Mouse (Mus musculus) MEL (cell line): ENCODE data around the gene Amh.

ENCODE experiments used
- CTCF ChIP-seq, 3 experiments: IDR thresholded peaks in 2 of 3; conservative IDR thresholded peaks in 1 of 3; 2 replicates each; pipeline ENCODE4 v1.5.1; 2011 to 2012; ENCODE audit warnings: low read length in 3 of 3, low read depth in 2 of 3, mild to moderate bottlenecking in 2 of 3, improper control_type of control experiment in 1 of 3, inconsistent platforms in 1 of 3, mixed read lengths in 1 of 3, moderate library complexity in 1 of 3; ENCODE audit not compliant: control insufficient read depth in 1 of 3, insufficient read depth in 1 of 3, poor library complexity in 1 of 3, severe bottlenecking in 1 of 3
- EP300 ChIP-seq, 2 experiments: IDR thresholded peaks; 2 replicates each; pipeline ENCODE4 v1.6.1; 2011; ENCODE audit warnings: improper control_type of control experiment in 2 of 2, low read length in 2 of 2, low read depth in 1 of 2, mild to moderate bottlenecking in 1 of 2
- MAFK ChIP-seq: IDR thresholded peaks from 2 replicates; pipeline ENCODE4 v1.6.1; 2011; ENCODE audit warnings: low read depth, mild to moderate bottlenecking, low read length, improper control_type of control experiment, borderline replicate concordance
- MEF2A ChIP-seq: IDR thresholded peaks from 2 replicates; pipeline ENCODE4 v1.6.1; 2014; ENCODE audit warnings: low read depth, mild to moderate bottlenecking, inconsistent platforms, low read length, improper control_type of control experiment; ENCODE audit not compliant: poor library complexity, insufficient replicate concordance, severe bottlenecking; ENCODE audit errors: extremely low read depth
- MXI1 ChIP-seq: IDR thresholded peaks from 2 replicates; pipeline ENCODE4 v1.6.1; 2011; ENCODE audit warnings: mild to moderate bottlenecking, low read depth, low read length, improper control_type of control experiment
- POLR2A ChIP-seq, 2 experiments: IDR thresholded peaks; 2 replicates each; pipeline ENCODE4 v1.6.1; 2011 to 2012; ENCODE audit warnings: low read length in 2 of 2, mild to moderate bottlenecking in 2 of 2, control low read depth in 1 of 2, improper control_type of control experiment in 1 of 2, low read depth in 1 of 2, moderate library complexity in 1 of 2; ENCODE audit not compliant: control insufficient read depth in 1 of 2, insufficient read depth in 1 of 2, poor library complexity in 1 of 2
- POLR2AphosphoS5 ChIP-seq: IDR thresholded peaks from 2 replicates; pipeline ENCODE4 v1.6.1; 2012; ENCODE audit warnings: low read depth, borderline replicate concordance, mild to moderate bottlenecking, inconsistent platforms, low read length, moderate library complexity, mixed read lengths
- SIN3A ChIP-seq: IDR thresholded peaks from 2 replicates; pipeline ENCODE4 v1.6.1; 2012; ENCODE audit warnings: low read length, improper control_type of control experiment, inconsistent platforms
- TBP ChIP-seq: IDR thresholded peaks from 2 replicates; pipeline ENCODE4 v1.8.0; 2011; ENCODE audit warnings: low read depth, low read length, improper control_type of control experiment
- UBTF ChIP-seq: IDR thresholded peaks from 2 replicates; pipeline ENCODE4 v1.6.1; 2012; ENCODE audit warnings: low read depth, mild to moderate bottlenecking, inconsistent platforms, low read length, improper control_type of control experiment, moderate library complexity, borderline replicate concordance; ENCODE audit not compliant: insufficient read depth
- USF1 ChIP-seq: IDR thresholded peaks from 2 replicates; pipeline ENCODE4 v1.6.1; 2014; ENCODE audit warnings: low read depth, mild to moderate bottlenecking, inconsistent platforms, low read length, improper control_type of control experiment, moderate library complexity
- USF2 ChIP-seq, 2 experiments: IDR thresholded peaks; 2 replicates each; pipeline ENCODE4 v1.6.1; 2011 to 2012; ENCODE audit warnings: improper control_type of control experiment in 2 of 2, low read length in 2 of 2, borderline replicate concordance in 1 of 2, inconsistent platforms in 1 of 2, low read depth in 1 of 2, mild to moderate bottlenecking in 1 of 2; ENCODE audit not compliant: insufficient read depth in 1 of 2

DNA sequence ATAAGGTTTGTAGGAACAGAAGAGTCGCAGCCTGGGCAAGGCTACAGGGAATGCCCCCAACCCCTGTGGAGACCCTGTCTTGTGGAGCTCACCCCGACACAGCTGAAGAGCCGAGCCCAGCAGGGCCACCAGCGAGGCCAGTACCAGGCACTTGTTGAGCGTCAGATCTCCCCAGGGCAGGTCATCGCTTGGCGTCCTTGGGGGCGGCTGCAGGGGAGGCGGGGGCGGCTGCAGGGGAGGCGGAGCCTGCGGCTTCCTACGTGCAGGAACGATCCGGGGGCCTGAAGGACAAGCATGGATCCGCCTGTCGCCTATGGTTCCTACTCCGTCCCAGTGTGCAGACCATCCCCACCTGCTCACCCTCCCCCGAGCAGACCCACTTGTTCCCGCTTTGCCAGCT is 5.0 kb downstream of the Amh start:
- no peak for TF ChIP-seq CTCF (IDR thresholded peaks at IDR 0.05 in 2 of 3, conservative IDR thresholded peaks at IDR 0.05 in 1 of 3; ENCODE audit: control insufficient read depth in 1 of 3, insufficient read depth in 1 of 3, low read depth in 2 of 3, low read length in 3 of 3, poor library complexity in 1 of 3, severe bottlenecking in 1 of 3)
- TF ChIP-seq POLR2A (IDR thresholded peaks at IDR 0.05; ENCODE audit: control insufficient read depth in 1 of 2, insufficient read depth in 1 of 2, low read depth in 1 of 2, low read length in 2 of 2, poor library complexity in 1 of 2), result no peak
- TF ChIP-seq MEF2A, result no peak
- no peak for TF ChIP-seq POLR2AphosphoS5
- no peak for TF ChIP-seq USF2 (IDR thresholded peaks at IDR 0.05; ENCODE audit: borderline replicate concordance in 1 of 2, insufficient read depth in 1 of 2, low read depth in 1 of 2, low read length in 2 of 2)
- no peak for TF ChIP-seq MXI1
- no peak for TF ChIP-seq EP300 (IDR thresholded peaks at IDR 0.05; ENCODE audit: low read depth in 1 of 2, low read length in 2 of 2)
- TF ChIP-seq UBTF, result no peak
- TF ChIP-seq TBP, result no peak
- TF ChIP-seq USF1, result no peak
- TF ChIP-seq MAFK, result no peak
- TF ChIP-seq SIN3A, result no peak
